Mouse (Mus musculus): ENCODE results near the gene Cd2bp2. TPM values are rescaled to one million over a fixed set of nuclear protein-coding genes. Genes with fewer than 3 reads are reported as not detected.
"Not testable (repeated sequence)": the region's sequence is repeated elsewhere in the genome, so short reads cannot be mapped to it uniquely, and the experiment has no call there.

The Cd2bp2 gene
- total RNA-seq, 2 experiments from 2014 or later = 57.3 to 57.7 TPM

DNA sequence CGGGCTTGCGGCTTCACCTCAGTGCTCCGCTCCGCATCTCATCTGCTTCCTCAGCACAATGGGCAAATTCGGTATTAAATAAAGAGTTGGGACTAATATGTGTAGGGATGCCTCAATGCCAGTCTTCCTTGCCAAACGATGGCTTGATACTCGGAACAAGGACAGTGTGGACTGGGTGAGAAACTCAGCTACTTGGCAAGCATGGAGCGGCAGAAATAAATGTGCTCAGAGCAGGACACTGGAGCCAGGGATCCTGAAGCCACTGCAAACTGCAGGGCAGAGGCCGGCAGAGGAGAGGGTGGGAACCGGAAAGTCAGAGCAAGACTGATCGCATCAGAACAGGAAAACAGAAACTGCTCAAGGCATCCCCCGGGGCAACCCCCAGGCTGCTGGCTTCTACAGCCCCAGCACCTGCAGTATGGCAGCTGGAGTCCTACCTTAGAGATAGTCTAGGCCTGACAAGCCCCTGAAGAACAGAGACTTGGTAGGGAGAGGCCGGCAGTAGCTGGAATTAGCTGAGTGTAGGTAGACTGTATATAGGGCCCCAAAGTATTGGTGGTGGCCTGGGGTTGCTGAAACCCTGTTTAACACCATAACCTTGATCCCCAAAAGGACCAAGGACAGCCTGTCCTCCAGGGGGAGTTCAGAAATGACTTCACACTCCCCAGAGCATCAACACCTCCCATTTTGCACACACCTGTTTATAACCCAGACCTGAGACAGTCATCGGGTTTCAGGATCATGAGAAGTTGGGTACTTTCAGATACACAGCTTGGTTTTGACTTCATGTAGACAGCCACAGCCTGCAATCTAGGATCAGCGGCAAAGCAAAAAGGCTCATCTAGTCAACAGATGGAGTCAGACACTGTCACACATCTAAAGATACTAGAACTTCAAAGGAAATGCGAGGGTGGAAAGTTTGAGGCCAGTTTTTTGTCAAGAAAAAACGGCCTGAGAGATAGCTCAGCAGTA is 7.3 kb downstream of the Cd2bp2 start:
- no peak for DNase-seq

DNA sequence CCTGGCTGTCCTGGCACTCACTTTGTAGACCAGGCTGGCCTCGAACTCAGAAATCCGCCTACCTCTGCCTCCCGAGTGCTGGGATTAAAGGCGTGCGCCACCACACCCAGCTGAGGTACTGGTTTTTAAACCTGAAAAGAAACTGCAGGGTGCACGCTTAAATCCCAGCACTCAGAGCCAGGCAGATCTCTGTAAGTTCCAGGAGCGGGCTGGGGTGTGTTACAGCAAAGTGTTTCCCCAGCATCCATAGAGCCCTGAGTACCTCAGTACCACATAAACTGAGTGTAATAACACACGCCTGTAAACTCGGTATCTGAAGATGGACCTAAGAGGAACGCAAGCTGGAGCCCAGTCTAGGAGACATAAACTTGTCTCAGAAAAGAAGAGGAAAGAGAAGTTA is 8.5 kb downstream of the Cd2bp2 start:
- DNase-seq = no peak

DNA sequence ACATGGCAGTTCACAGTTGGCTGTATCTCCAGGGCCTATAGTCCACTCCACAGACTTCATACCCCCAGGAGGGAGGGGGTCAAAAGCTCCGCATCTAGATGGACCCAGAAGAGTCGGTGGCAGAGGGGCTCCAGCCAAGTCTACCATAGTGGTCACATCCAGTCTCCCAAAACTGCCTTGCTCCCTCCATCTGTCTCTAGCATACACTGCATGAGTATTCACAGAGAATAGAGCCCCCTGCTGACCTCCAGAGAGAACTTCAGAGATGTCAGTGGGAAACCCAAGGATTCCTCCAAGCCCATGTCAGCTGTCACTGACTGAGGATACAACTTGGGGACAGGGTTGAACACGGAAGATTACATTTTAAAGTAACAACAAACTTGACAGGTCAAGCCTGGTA is 10.2 kb downstream of the Cd2bp2 start:
- no peak for DNase-seq

DNA sequence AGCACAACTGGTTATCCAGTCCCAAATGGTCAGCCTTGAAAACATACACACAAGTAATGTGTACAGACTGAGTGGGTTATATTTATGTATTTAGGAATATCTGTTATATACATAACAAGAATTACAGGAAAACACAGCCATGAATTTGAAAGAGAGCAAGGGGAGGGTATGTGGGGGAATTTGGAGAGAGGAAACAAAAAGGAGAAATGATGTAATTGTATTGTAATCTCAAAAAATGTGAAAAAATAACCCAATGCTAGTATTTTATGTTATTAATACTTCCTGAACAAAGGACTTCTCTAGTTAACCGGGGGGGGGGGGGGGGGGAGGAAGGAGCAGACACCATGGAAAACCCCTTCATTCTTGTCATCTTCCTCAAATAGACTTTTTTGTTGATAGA is 11.1 kb downstream of the Cd2bp2 start:
- DNase-seq = no peak

DNA sequence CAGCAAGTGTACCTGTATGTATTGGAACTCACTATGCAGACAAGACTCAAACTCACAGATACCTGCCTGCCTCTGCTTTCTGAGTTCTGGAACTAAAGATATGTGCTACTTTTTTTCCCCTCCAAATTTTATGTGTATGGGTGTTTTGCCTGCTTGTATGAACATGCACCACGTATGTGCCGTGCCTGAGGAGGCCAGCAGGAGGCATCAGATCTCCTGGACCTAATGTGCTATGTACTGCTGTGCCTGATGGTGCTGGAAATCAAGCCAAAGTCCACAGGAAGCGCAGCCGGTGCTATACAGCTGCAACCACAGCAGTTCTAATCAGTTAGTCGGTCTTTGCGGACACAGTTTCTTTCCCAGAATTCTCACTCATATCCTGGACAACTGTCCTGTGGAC is 12.0 kb downstream of the Cd2bp2 start:
- peak; percentile 51 for DNase-seq

DNA sequence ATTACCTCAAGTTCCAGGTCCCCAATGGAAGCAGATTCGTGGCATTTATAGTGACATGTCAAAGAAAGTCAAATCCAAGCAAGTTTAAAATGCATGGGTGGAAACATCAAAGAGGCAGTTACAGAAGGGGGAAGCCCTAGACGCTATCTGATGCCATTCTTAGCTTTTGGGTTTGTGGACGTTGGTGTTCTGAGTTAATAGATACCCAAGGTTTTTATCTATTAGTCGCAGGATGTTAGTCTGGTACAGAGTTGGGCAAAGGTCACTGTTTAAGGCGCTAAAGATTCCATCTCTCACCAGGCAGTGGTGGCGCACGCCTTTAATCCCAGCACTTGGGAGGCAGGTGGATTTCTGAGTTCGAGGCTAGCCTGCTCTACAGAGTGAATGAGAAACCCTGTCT is 12.5 kb downstream of the Cd2bp2 start:
- no peak for DNase-seq

DNA sequence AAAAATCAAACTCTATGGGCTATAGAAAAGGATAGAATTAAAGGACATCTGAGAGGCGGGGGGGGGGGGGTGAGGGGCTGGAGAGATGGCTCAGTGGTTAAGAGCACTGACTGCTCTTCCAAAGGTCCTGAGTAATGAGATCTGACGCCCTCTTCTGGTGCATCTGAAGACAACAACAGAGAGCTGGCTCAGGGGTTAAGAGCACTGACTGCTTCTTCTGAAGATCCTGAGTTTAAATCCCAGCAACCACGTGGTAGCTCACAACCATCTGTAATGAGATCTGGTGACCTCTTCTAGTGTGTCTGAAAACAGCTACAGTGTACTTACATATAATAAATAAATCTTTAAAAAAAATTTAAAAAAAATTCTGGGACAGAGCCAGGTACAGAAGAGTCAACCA is 14.1 kb downstream of the Cd2bp2 start:
- not testable (repeated sequence) for DNase-seq

DNA sequence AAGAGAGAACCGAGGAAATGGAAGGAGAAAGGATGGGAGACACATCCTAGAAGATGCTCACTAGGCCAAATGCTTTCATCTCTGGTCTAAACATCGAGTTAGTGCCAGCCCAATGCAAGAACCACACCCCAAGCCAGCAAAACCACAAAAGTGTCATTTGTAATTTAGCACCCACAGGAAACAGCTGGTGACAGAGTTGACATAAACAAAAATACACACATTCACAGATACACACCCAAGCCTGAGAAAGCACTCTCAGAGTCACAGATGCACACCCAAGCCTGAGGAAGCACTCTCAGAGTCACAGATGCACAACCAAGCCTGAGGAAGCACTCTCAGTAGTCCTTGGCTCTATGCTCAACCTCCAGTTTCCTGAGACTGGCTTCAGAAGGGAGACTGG is 15.1 kb downstream of the Cd2bp2 start:
- no peak for DNase-seq

DNA sequence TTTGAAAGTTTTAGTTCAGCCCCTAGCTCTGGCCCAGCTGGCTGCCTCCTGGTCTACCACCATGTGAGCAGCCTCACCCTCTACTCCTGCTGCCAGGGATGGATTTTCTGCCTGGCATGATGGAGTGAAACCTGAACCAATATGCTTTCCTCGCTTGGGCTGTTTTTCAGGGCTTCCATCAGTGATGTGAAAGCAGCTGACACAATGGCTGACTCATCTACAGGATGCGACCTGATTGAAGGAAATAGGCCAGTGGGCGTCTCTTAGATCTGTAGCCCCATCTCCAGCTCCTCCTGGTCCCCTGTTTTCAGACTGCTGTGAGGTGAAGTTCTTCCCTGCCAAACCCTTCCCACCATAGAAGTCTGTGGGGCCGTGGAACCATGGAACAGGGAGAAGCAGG is 18.9 kb downstream of the Cd2bp2 start:
- no peak for DNase-seq

DNA sequence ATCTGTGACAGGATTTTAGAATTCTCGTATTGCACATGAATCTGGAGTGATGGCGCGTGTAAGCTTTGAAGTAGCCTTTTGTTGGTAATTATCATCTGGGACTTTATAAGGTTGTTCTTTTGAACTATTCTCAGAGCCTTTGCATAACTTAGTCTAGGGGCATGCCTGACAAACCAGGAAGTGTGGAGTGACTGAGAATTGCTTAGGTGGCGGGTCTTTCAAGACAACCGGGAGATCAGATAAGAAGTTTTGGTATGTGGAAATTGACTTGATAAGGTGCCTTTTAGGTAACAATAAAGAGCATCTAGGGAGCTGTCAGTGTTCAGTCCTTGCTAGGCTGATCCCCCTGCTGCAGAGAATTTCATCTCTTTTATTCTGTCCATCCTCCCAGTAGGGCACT is 29.3 kb downstream of the Cd2bp2 start:
- no peak for DNase-seq

DNA sequence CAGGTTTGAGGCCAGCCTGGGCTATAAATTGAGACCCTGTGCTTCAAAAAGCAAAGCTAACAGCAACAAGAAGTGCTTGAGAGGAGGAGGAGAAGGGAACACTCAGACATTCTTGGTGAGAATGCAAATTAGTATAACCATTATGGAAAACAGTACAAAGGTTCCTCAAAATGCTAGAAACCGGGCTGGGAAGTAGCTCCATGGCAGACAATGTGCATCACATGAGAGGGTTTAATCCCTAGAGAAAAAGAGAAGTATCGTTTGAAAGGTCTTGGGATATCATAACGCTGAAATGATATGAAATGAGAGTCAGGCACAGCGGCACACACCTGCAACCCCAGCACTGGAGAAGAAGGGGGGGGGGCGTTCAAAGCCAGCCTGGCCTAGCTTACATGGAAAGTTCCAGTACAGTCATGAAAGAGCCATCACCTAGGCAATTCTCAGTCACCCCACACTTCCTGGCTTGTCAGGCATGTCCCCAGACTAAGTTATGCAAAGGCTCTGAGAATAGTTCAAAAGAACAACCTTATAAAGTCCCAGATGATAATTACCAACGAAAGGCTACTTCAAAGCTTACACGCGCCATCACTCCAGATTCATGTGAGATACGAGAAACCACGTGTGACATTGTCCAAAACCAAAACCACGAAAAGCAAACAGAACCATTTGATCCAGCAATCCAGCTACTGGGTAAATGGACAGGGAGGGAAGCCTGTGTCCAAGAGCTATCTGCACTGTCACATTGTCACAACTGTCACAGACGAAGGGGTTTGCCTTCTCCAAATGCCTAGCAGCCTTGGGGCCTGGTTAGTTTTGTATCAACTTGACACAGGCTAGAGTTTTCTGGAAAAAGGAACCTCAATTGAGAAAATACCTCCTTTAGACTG is 30.0 kb downstream of the Cd2bp2 start:
- no peak for DNase-seq

DNA sequence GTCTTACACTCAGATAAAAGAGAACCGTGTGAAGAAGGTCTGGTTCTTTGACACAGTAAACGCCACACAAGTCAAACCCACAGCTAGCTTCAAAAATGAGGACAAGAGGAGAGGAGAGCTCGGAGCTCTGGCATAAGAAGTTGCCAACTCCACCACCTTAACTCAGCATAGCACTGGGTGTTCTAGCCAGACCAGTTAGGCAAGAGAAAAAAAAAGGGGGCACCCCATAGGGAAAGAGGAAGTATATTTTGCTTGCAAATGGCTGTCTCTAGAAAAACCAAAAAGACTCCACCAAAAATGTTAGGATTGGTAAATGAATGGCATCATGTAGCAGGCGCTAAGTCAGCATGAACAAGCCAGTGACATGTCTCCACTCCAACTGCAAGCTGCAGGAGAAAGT is 31.8 kb downstream of the Cd2bp2 start:
- no peak for DNase-seq

DNA sequence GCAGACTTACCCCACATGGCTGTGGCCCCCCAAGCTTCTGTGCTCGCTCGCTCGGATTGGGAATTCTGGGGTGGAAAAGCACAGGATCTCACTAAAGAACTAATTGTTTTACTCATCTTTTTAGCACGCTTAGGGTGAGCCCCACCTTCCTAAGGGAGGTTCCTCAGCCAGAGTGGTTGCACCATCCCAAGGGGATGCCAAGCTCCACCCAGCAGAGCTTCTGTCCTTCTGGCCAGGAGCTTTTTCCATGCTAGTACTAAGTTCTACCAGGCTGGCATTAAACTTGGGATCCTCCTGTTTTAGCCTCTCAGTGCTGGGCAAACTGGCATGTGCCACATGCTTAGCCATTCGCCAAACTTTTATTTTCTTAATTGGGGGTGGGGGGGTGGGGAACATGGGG is 33.3 kb downstream of the Cd2bp2 start:
- DNase-seq = no peak

DNA sequence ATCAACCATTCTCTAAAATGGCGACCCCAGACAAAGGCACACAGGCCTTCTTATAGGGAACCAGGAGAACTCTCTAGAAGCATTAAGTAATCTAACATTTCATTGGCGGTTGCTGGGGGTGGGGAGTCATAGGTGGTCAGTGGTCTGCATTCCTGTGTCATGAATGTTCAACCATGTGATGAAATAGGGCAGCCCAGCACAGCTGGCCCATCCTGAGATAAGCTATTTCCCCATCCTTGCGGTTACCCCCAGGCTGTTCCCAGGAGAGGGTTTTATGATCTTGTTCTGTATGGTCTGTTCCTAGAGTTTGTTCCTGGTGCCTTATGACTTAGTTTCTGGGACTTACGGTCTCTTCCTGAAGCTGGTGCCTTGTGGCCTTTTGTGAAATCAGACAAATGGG is 38.3 kb downstream of the Cd2bp2 start:
- no peak for DNase-seq

DNA sequence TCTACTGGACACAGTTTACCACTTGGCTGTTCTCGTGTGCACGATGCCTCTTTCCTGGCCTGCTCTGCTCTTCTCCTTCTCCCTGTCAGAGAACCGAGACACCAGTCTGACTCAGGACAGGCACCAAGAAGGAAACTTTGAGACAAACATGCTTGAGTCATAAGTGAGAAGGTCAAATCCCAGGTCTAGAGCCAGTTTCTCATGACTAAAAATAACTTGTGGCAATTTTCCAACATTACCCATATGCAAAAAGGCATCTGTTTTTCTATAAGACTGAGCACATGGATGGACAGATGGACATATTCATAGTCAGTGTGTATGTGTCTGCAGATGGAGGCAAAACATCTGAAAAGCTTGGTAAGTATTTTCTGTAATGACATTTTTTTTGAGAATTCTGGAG is 42.4 kb downstream of the Cd2bp2 start:
- no peak for DNase-seq

DNA sequence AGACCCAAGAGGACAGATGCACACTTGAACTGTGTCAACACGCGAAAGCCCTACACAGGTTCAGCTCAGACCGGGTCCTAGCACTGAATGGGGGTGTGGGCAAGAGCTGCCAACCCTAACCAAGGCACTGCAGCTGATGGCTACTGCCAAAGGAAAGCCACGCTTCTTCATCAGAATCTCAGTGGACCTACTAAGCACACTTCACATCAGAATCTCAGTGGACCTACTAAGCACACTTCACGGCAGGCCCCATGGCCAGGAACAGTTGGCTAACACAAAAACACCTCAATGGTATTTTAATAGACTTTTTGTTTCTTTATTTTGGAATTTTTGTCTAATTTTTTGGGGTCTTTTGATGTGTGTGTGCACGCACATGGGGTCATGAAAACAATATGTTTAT is 43.4 kb downstream of the Cd2bp2 start:
- no peak for DNase-seq

DNA sequence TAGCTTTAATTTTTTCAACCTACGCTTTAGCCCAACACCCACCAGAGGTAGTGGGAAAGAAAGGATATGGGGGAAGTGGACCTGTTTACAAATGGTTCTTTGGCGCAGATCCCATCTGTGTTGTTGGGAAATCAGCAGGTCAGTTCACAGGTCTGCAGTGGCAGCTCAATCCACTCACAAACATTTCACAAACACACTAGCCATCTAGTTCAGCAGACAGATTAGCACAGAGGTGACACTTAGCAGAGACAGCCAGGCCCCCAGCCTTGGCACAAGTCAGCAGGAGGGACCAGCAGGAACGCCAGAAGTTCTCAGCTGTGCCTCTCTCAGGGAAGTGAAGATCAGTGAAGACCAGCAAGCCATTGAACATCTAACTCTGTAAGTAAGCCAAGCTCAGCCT is 47.9 kb downstream of the Cd2bp2 start:
- no peak for DNase-seq

DNA sequence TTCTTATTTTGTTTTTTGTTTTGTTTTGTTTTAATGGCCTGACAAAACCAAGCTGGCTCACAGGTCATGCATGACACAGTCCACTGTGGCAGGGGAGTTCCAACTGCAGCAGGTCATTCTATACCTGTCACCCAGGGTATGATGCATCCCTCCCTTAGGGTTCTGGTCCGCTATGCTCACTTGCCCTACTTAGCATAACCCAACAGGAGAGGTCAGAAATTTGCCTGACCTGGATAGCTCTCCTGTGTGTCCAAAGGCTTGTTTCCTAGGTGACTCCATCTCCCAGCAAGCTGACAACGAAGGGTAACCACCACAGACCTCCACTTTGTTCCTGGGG is 49.6 kb downstream of the Cd2bp2 start:
- DNase-seq = no peak

DNA sequence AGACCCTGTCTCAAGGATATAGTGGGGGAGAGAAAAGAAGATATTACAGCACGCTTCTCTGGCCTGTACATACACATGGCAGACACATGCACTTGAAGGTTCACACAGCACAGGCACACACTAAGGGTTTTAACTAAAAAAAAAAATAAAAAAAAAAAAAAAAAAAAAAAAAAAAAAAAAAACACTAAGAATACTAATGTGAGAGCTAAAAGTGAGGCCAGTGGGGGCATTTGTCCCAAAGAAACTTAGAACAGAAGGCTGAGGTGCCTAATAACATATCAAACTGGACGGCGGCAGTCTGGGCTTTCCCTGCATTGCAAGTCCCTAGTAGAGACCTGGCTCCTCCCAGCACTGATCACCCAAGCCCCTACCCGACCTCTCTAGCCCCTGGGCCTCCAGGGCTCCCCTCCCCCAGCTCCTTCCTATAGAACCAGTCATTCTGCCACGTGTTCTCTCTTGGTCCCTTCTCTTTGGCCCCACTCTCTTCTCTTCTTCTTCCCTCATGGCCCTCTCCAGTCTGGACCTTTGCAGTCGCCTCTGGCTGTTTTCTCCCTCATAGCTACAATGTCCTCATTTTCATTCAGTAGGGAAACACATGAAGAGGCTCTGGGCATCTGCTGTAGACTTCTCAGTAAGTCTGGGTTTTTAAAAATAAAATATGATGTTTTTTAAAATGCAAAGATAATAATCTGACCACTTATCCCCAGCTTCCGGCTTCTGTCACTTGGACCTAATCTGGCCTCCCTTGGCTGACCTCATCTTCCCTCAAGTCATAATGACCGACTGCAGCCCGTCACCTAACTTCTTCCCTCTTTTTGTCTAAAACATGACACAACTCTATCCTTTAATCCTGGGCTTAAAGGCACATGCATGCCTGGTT is 50.2 kb downstream of the Cd2bp2 start:
- no peak for DNase-seq

DNA sequence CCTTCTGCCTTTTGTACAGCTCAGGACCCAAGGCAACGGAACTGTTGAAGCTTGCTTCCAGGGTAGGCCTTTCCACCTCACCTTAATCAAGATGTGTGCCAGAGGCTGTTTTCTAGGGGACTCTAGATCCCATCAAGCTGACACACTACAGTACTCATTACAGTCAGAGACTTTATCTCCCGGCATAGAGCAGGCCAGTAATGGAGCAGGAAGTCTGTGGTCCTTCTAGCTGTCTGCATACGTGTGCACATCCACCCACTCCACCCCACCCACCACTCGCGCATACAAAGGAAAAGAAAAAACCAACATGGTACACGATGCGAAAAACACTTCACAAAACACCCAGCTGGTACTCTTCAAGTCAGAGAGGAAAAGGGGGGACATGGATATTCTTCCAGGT is 51.4 kb downstream of the Cd2bp2 start:
- no peak for DNase-seq

DNA sequence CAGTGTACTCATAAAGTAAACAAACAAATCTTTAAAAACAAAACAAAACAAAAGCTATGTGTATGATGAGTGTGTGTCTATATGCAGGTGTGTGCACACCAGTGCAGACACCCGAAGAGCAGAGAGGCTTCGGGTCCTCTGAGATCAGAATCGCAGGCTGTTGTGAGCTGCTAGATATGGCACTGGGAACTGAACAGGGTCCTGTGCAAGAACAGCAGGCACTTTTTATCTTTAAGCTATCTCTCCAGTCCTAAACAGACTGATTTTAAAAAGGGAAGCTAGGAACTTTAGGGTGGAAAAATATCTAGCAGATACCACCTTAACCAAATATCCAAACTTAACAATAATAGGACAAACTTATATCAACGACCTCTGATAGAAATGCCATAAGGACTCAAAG is 53.2 kb downstream of the Cd2bp2 start:
- no peak for DNase-seq

DNA sequence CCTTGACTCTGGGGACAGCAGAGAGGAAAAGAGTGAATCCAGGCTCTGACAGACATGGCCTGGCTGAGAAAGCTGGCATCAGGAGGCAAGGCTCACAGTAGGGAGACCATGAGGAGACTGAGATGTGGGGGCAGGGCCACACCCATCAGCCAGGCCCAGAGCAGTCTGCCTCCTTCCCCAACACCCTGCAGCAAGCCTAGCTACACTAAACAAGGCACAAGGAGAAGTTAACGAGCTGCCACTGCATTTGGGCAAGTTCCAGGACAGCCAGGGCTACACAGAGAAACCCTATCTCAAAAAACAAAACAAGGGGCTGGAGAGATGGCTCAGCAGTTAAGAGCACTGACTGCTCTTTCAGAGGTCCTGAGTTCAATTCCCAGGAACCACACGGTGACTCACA is 53.6 kb downstream of the Cd2bp2 start:
- DNase-seq = no peak

Measured in heart, postnatal 4 days (tissue).